Mouse (Mus musculus) neural tube, embryonic 10.5 days (tissue): ENCODE data around the gene Slx1b.
"Not testable (repeated sequence)": the region's sequence is repeated elsewhere in the genome, so short reads cannot be mapped to it uniquely, and the experiment has no call there.

ENCODE experiments used
- DNase-seq: peaks from one replicate; pipeline ENCODE4 v3.0.0-alpha.2; 2017; ENCODE audit warnings: low spot score; ENCODE audit errors: extremely low spot score

Slx1b gene

DNA sequence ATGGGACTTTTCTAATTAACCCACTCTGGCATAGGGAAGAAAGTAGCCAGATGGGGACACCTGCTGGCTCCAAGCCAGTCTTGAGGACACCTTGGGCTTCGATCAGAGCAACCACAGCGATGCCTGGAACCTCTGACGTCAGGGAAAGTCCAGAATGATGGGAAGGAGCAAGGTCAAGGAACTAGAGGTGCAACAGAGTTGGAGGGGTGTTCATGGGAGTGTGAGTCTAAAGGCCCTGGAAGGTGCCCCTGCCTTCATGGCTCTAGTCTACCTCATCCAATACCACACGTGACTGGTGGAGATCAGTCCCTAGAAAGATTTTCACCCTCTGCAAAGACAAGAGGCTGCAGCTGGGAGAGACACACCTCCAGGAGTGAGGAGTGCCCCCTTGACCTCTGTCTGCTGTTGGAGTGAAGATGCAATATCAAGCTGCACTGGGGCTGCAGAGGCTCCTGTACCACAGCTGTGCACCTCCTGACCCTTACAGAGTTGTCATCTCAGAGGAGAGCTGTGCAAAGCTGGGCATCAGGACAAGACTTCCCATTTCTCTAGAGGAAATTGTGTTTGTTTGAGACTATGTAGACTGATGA is 18.9 kb downstream of the Slx1b start:
- no peak for DNase-seq

DNA sequence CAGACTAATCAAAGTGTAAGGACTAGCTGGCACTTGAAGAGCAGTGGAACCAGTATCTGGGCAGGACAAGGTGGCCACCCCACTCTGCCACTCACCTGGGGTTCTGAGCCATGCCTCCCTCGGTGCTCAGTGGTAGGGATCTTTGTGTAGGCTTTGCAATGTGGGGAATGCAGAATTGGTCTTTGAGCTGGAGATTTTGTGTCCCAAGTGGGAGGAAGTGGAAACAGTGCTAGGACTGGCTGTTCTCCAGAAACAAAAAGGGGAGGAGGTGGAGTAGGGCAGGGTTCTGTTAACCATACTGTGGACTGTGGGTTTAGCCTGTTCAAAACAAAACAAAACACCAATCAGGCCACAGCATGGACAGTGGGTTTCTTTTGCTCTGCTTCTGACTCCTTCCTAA is 19.4 kb downstream of the Slx1b start, which contains the start of gene Sult1a1:
Gene Sult1a1 (minus strand): TSS at position 226 of the 400 bp plus-strand sequence.
- DNase-seq = no peak

DNA sequence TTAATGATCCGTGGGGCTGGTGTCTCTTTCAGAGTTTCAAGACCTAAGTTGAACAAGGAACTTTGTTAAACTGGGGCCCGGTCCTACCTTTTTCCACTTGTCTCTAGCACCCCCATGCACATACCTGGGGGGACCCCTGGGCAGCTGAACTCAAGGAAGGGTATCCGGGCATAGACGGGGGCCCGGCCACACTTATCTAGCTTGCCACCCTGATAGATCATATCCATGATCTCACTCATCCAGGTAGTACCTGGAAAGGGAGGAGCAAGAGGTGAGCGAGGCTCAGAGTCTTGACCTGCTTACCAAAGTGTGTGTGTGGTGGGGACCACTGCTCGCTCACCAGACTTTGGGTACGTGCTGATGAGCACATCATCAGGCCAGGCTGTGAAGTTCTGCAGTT is 20.5 kb downstream of the Slx1b start:
- DNase-seq = no peak

GRCm38 (mm10) chr7:126672111-126672510 is 23.5 kb downstream of the Slx1b start:
- no peak for DNase-seq

GRCm38 (mm10) chr7:126670152-126670551 is 25.4 kb downstream of the Slx1b start:
- no peak for DNase-seq

DNA sequence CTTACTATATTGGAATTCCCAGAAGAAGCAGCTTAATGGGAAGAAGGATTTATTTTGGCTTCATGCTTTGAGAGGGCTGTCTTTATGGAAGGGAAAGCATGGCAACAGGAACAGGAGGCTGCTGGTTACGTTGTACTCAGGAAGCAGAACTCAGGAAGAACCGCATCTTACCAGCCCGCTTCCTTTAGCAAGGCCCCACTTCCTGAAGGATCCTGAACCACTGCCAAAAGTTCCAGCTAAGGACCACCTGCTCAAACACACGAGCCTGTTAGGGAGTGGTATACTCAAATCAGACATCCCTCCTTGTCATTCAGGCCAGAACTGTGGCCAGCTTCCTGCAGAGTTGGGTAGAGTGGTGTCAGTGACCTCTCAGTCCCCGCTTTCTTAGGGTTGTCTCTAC is 27.1 kb downstream of the Slx1b start:
- DNase-seq = no peak

GRCm38 (mm10) chr7:126667495-126668090 is 28.0 kb downstream of the Slx1b start:
- DNase-seq = no peak

GRCm38 (mm10) chr7:126665269-126665668 is 30.3 kb downstream of the Slx1b start:
- no peak for DNase-seq

- no peak for DNase-seq
Observed at GRCm38 (mm10) chr7:126663646-126664045, 31.9 kb downstream of the Slx1b start.

- DNase-seq = no peak
Observed at GRCm38 (mm10) chr7:126659771-126660170, 35.8 kb downstream of the Slx1b start.

DNA sequence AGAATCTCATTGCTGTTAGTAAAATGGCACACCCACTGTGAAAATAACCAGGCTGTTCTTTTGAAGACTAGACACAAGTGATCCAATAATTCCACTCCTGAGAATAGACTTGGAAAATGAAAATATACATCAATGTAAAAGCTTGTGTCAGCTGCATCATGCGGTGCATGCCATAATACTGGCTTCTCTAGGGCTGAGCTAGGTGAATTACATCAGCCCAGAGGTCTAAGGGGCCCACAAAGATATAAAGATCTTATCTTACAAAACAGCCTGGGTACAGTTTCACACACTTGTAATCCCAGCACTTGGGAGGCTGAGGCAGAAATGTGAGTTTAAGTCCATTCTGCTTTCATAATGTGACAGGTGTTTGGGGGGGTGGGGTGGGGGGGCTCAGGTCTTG is 38.1 kb downstream of the Slx1b start:
- no peak for DNase-seq

GRCm38 (mm10) chr7:126655695-126656094 is 39.9 kb downstream of the Slx1b start:
- DNase-seq = no peak

GRCm38 (mm10) chr7:126653991-126654390 is 41.6 kb downstream of the Slx1b start:
- no peak for DNase-seq

- no peak for DNase-seq
Observed at GRCm38 (mm10) chr7:126650852-126651251, 44.7 kb downstream of the Slx1b start.

- DNase-seq = peak; percentile 94
Observed at GRCm38 (mm10) chr7:126649231-126650051, 46.1 kb downstream of the Slx1b start, which contains the start of gene Sgf29. Gene Sgf29 (plus strand): TSS chr7:126649309.

DNA sequence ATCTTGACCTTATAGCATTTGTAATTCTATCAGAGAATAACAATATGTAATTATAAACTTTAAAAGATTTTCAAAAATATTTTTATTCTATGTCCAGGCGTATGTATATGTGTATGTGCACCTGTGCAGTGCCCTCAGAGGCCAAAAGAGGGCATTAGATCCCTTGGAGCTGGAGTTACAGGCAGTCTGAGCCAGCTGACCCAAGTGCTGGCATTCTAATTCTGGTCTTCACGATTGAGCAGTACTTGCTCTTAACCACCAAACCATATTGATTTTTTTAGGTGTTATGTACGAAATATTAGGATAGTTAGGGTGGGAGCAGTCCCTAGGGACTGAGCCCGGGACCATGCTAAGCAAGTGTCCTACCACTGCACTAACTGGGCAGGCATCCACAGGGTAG is 47.1 kb downstream of the Slx1b start:
- DNase-seq = no peak

GRCm38 (mm10) chr7:126645708-126646107 is 49.9 kb downstream of the Slx1b start:
- DNase-seq = no peak

GRCm38 (mm10) chr7:126644914-126645313 is 50.7 kb downstream of the Slx1b start:
- DNase-seq = no peak

DNA sequence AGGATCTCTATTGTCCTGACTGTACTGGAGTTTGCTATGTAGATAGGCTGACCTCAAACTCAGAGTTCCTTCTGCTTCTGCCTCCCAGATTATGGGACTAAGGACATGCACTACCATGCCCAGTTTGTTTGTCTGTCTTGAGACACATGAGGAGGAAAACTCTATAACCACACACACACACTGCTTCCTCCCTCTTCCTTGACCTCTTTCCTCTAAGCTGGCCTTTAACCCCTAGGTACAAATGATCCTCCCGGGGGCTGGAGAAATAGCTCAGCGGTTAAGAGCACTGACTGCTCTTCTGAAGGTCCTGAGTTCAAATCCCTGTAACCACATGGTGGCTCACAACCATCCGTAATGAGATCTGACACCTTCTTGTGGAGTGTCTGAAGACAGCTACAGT is 51.2 kb downstream of the Slx1b start:
- DNase-seq = no peak

- DNase-seq = not testable (repeated sequence)
Observed at GRCm38 (mm10) chr7:126643244-126643617, 52.4 kb downstream of the Slx1b start.

GRCm38 (mm10) chr7:126642545-126643243 is 52.9 kb downstream of the Slx1b start:
- DNase-seq = no peak
